Mouse (Mus musculus) layer of hippocampus, adult 9-11 months (tissue): ENCODE data around the gene Chmp2a.
"Not testable (repeated sequence)": the region's sequence is repeated elsewhere in the genome, so short reads cannot be mapped to it uniquely, and the experiment has no call there.

Experiments used
- DNase-seq: peaks from one replicate; pipeline ENCODE4 v3.0.0; 2022

Gene Chmp2a

DNA sequence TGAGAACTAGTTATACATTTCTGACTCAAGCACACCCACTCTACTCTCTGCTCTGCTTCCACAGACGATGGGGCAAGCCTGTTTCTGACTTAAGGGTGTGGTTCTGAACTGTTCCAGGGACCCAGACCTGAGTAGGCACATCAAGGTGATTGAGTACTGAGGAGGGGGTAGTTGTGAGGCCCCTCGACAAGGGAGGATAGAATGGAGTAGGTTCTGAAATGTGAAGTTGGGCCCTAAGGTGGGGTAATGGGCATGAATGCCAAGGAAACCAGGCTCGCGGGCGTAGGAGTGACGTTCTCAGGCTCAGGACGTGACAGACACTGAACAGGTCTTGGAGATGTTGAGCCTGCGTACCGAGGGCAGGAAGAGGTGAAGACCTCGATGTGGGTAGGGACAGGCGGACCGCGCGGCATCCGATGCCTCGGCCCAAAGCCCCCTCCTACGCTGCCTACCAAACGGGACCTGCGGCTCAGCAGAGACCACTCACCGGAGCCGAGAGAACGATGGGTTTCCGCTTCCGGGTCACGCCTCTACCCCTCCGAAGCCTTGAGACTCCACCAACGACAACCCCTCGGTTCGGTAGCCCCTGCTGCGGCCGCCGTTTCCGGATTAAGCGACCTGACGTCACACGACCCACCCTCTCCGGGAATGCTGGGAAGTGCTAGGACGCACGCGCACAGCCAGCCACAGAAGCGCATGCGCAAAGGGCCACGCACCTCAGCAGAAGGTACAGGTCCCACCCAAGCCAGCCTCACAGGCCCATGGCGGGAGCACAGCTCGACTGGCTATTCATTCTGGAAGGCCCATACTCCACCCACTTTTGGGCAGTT is at the start of gene Chmp2a:
Gene Chmp2a, minus strand, starts transcription at position 660 of the 830 bp plus-strand sequence.
- peak; percentile 98 for DNase-seq

- DNase-seq = no peak
Observed at GRCm38 (mm10) chr7:13072293-13072692, 37.7 kb upstream of the Chmp2a start.

GRCm38 (mm10) chr7:13063399-13063798 is 28.8 kb upstream of the Chmp2a start:
- DNase-seq = not testable (repeated sequence)

- DNase-seq = no peak
Observed at GRCm38 (mm10) chr7:13059536-13059935, 24.9 kb upstream of the Chmp2a start.

DNA sequence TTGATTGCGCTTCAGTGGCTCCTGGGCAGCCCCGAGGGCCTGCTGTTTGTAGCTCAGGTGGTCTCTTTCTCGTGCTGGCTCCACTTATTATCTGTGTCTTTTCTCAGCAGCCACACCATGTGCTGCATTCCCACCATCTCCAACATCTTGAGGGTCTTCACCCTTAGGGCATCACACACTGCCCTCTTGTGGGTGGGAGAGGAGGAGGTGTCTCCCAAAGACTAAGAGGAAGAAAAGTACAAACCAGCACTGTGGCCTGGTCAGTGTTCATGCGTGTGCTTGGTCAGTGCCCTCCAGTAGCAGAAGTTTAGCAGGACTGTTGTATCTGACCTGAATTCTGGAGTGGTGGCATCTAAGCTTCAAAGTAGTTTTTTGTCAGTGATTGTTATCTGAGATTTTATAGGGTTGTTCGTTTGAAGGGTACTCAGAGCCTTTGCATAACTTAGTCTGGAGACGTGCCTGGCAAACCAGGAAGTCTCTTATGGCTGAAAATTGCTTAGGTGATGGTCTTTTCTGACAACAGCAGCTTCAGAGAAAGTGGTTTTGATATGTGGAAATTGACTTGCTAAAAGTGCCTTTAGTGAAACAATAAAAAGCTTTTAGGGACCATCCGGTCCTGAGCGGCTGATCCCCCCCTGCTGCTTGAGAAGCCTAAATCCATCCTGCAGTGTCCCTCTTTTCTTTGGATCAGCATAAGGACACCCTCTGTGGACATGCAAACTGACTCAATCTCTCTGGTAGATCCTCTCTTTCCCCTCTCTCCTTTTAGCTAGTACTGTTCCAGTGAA is 22.5 kb upstream of the Chmp2a start:
- no peak for DNase-seq

DNA sequence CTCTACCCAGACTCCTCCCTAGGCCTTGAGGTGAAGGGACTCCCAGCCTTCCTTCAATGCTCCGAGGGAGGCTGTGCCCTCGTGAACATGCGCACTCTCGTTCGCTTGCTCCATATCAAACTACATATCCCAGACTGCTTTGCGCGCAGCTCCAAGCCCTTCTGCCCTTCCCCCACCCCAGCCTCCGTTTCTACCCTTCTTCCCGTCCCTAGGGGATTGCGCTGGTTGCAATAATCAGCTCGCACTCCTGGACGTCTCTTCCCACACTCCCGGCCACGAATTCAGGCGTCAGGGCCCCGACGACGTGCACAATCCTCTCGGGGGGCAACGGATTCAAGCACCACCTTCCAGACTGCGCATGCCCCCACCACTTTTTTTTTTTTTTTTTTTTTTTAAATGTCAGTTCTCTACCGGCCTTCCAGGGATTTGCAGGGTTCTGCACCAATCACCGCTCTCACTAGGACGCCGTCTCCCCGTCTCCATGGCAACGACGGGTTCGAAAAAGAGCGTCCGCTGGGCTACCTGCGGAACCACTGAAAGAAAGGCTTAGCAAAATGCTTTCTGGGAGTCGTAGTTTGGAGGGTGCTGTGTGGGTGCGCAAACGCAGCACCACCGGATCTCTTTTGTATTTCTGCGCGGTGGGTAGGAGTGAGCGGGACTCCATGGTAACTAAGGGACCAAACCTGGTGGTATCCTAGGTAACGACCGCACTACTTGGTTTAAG is 19.8 kb upstream of the Chmp2a start, which contains the start of gene Mzf1:
Gene Mzf1, minus strand, starts transcription at position 478 of the 724 bp plus-strand sequence.
- peak; percentile 98 for DNase-seq

DNA sequence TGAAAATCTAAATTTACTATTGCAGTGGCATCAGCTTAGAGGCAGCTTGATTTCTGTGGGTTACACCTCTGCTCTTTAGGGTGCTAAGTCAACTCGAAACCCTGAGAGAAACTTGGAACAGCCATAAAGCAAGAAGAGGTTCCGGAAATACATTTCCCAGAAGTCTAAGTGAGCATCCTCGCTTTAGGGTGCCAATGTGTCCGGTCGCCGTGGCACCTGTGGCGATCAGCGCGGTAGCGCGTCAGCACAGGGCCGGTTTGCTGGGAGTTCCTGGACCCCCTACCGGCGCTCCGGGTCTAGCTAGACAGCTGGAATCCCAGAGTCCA is 19.3 kb upstream of the Chmp2a start:
- DNase-seq = no peak

GRCm38 (mm10) chr7:13053501-13053900 is 18.9 kb upstream of the Chmp2a start:
- no peak for DNase-seq

DNA sequence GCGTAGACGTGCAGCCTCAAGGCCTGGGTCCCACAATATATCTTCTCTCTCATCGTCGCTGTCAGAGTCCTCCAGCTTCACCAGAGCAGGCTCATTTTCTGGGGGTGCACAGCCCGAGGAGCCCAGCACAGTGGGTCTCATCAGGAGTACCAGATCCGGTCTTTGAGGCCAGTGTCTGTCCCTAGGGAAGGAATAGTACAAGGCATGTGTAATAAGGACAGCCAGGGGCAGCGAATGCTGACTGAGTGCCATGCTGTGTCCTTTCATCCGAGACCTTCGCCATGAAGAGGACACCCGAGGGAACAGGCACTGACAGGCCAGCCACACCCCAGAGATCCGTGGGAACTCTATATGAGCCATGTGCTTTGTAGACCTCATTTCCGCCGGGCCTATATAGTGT is 18.4 kb upstream of the Chmp2a start:
- DNase-seq = no peak

DNA sequence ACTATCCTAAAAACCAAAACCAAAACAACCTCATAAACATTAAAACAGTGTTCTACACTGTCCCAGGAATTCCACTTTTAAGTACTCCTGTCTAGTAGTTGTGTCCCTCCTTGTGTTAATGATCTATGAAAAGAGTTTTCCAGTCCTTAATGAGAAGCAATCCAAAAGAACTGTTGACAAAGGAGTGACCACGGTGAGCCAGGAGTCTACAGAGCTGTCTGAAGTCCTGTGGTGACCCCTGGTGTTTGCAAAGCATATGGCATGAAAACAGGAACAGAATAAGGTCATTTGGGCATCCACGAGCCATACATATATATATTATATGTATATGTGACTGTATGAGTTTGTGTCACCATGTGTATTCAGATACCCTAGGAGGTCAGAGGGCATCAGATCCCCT is 11.5 kb upstream of the Chmp2a start:
- DNase-seq = peak; percentile 37

DNA sequence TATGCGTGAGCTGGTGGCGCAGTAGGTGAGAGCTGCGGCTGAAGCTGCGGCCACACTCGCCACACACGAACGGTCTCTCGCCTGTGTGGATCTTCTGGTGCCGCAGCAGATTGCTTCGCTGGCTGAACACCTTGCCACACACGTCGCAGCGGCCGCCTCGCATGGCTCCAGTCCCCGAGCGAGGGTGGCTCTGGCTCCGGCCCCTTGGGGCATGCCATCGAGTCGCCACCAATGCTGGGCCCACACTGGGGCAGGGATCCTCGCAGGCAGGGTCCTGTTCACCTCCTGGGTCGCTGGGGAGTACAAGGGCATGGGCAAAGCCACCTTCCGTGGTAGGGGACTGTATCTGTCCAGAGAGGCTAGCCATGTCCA is 9.6 kb upstream of the Chmp2a start:
- DNase-seq = peak; percentile 11

GRCm38 (mm10) chr7:13043445-13044253 is 9.0 kb upstream of the Chmp2a start:
- peak; percentile 42 for DNase-seq

DNA sequence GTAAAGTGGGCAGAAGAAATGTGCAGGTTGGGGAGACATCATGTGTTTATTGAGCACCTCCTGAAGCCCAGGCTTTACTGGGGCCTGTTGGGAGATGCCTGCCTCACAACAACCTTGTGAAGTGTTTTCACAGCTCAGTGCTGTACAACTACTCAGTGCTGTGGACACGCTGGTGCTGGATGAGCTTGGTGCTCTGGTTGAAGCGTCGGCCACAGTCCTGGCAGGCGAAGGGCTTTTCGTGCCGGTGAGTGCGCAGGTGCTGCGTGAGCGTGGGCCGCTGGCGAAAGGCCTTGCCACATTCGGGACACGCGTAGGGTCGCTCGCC is 8.5 kb upstream of the Chmp2a start:
- DNase-seq = no peak

GRCm38 (mm10) chr7:13042511-13042910 is 7.9 kb upstream of the Chmp2a start:
- DNase-seq = no peak

GRCm38 (mm10) chr7:13041256-13041655 is 6.6 kb upstream of the Chmp2a start:
- DNase-seq = no peak

GRCm38 (mm10) chr7:13039181-13039580 is 4.6 kb upstream of the Chmp2a start:
- DNase-seq = no peak

- DNase-seq = no peak
Observed at GRCm38 (mm10) chr7:13038621-13039169, 4.1 kb upstream of the Chmp2a start.

DNA sequence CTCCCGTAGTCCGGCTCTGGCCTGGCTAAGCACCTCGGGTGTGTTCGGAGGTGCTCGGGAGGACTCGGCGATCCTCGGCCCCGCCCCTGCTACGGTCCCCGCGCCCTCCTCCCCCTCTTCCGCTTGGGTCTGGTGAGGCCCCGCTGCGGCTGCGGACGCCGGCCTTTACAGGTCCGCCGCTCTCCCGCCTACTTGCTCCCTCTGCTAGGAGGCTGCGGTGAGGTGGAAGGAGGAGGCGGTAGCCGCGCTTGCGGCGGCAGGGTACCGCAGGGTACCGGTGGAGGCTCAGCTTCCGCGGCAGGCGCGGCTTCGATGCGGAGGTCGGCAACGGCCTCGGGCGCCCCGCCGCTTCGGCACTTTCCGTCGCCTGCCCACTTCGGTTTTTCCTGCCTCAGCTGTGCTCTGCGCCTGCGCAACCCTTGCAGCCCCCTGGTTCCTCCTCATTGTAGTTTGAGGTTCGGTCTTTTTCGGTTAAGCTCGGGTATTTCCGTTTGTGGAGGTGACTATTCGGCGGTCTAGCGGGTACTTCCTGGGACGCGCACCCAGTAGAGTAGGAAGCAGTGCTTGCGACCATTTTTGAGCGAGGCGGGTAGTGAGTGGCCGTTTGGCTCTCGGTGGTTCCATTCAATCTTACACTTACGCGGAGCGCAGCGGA is 3.4 kb upstream of the Chmp2a start, which contains the start of gene Ube2m:
Gene Ube2m, minus strand, starts transcription at position 375 of the 655 bp plus-strand sequence.
- peak; percentile 99 for DNase-seq

- DNase-seq = no peak
Observed at GRCm38 (mm10) chr7:13037366-13037765, 2.8 kb upstream of the Chmp2a start.

DNA sequence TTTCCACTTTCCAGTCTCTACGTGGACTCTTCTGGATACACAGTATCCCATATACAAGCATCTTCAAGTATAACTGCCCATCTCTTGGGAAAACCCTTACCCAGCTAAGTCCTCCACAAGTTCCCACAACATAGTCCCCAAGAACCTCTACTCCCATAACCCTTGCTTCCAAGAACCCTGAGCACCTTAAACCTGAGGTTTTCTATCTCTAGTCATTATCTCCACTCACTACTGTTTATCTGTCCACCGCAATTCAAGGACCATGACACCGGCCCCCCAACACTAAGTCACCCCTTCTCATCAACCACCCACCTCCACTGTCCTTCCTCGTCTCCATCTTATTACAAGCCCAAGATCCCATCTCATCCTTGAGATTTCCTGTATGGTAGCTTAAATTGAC is 2.2 kb upstream of the Chmp2a start:
- DNase-seq = peak; percentile 12

DNA sequence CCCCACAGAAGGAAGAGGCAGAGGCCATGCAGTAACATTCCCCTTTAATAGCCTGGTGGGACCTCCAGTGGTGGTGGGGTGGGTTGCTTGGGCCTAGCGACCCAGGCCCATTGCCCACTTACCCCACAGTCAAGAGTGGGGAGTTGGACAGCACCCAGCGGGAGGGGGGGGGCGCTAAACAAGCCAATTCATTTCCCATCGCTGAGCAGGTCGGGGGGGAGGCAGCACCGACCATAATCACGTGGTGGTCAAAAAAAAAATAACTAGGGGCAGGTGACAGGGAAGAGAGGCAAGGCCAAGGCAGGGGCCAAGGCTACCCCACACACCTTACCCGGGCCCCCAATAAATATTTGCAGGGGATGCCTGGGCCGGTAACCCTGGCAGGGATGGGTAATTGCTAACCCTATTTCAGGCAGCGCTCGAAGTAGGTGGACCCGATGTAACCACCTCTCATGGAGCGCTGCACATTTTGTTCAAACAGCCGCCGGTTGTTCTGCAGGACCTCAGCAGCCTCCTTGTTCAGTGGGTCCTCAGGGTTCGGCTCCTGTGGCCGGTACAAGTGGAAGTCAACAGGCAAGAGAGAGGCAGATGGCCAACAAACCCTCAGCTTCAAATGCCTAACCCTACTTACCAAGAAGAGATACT is 726 bp upstream of the Chmp2a start:
- DNase-seq = peak; percentile 37
